Mouse (Mus musculus) mesoderm, embryonic 11.5 days (tissue): ENCODE measurements around the gene Pde1b.

Source experiments
- DNase-seq: peaks from one replicate; pipeline ENCODE4 v3.0.0-alpha.2; 2012; ENCODE audit warnings: low read depth, low spot score

The Pde1b gene

GRCm38 (mm10) chr15:103503660-103504059, 826 bp downstream of the Pde1b start:
- no peak for DNase-seq

GRCm38 (mm10) chr15:103509317-103509716, 6.5 kb downstream of the Pde1b start:
- no peak for DNase-seq

- DNase-seq = no peak
These were observed 8.8 kb downstream of the Pde1b start for GRCm38 (mm10) chr15:103511652-103512051.

GRCm38 (mm10) chr15:103513621-103514031, 10.8 kb downstream of the Pde1b start:
- no peak for DNase-seq

GRCm38 (mm10) chr15:103514119-103514518, 11.3 kb downstream of the Pde1b start:
- DNase-seq = peak; percentile 93

- no peak for DNase-seq
These were observed 12.1 kb downstream of the Pde1b start for GRCm38 (mm10) chr15:103514914-103515313.

- DNase-seq = peak; percentile 65
These were observed 16.0 kb downstream of the Pde1b start for GRCm38 (mm10) chr15:103518600-103519385.

- peak; percentile 78 for DNase-seq
These were observed 16.8 kb downstream of the Pde1b start for GRCm38 (mm10) chr15:103519386-103520378.

GRCm38 (mm10) chr15:103522458-103523099, 19.7 kb downstream of the Pde1b start:
- no peak for DNase-seq

- DNase-seq = peak; percentile 26
These were observed 20.3 kb downstream of the Pde1b start for GRCm38 (mm10) chr15:103523156-103523555.

- peak; percentile 78 for DNase-seq
These were observed 27.5 kb downstream of the Pde1b start for GRCm38 (mm10) chr15:103530372-103530771.

- no peak for DNase-seq
These were observed 31.3 kb downstream of the Pde1b start for GRCm38 (mm10) chr15:103534054-103534620.

- DNase-seq = no peak
These were observed 32.2 kb downstream of the Pde1b start for GRCm38 (mm10) chr15:103535030-103535429.

GRCm38 (mm10) chr15:103535786-103536185, 33.0 kb downstream of the Pde1b start:
- DNase-seq = no peak

GRCm38 (mm10) chr15:103536456-103536855, 33.6 kb downstream of the Pde1b start:
- no peak for DNase-seq

- DNase-seq = peak; percentile 12
These were observed 34.4 kb downstream of the Pde1b start for GRCm38 (mm10) chr15:103537011-103537821.

- DNase-seq = peak; percentile 65
These were observed 35.0 kb downstream of the Pde1b start, which contains the start of gene Ppp1r1a for GRCm38 (mm10) chr15:103537822-103538213. Ppp1r1a (minus strand) TSS chr15:103538003.

- no peak for DNase-seq
These were observed 36.4 kb downstream of the Pde1b start for GRCm38 (mm10) chr15:103539259-103539658.

- no peak for DNase-seq
These were observed 37.8 kb downstream of the Pde1b start for GRCm38 (mm10) chr15:103540646-103541045.

GRCm38 (mm10) chr15:103542526-103542925, 39.7 kb downstream of the Pde1b start:
- DNase-seq = no peak
